Mouse (Mus musculus): ENCODE measurements around the gene Rtbdn. TPM values are rescaled to one million over a fixed set of nuclear protein-coding genes. Genes with fewer than 3 reads are reported as not detected.

Gene Rtbdn
- polyA plus RNA-seq, 1 experiment = not detected

- peak; percentile 87; the same call in 1 of the 2 replicates for TF ChIP-seq POLR2A (IDR thresholded peaks at IDR 0.05; ENCODE audit: borderline replicate concordance, low read depth, low read length)
- no peak for TF ChIP-seq CTCF (IDR thresholded peaks at IDR 0.05; ENCODE audit: low read depth, low read length)
- Histone ChIP-seq H3K27ac (ENCODE audit: insufficient read depth, low read depth, low read length) (peak within 1 kb of the TSS; percentile 91), H3K4me1 (ENCODE audit: control insufficient read depth, insufficient read depth, low read length) (peaks cover 12% of the 10 kb centered on the region), H3K4me3 (ENCODE audit: insufficient read depth, low read length) (peak within 1 kb of the TSS; percentile 94)
Observed at GRCm38 (mm10) chr8:84908421-84909161, 38.2 kb upstream of the Rtbdn start, which contains the start of gene Dnase2a. Gene Dnase2a (plus strand): TSS chr8:84908560.

DNA sequence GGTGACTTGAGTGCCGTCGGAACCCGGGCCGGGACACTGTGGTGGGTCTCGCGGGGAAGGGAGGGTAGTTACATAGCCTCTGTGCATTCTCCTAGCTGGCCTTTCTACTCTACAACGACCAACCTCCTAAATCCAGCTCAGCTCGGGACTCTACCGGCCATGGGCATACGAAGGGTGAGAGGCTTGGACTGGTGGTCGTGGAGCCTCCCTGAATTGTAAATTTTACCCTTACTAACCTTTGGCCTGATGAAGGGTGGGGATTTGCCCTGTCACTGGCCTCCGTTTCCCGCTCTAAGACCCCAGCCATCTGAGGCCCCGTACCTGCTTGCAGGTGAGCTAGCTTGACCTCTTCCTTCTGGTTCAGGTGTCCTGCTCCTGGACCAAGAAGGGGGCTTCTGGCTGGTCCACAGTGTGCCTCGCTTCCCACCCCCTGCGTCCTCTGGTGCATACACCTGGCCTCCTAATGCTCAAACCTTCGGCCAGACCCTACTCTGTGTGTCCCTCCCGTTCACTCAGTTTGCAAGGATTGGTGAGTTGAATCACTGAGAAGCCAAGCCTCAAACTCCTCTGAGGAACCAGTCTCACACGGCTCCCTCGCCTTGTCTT, 37.5 kb upstream of the Rtbdn start:
- Histone ChIP-seq H3K4me1 (ENCODE audit: control insufficient read depth, insufficient read depth, low read length) (peaks cover 15% of the 10 kb centered on the region), H3K27ac (ENCODE audit: insufficient read depth, low read depth, low read length) (peak overlapping the region; percentile 91), H3K4me3 (ENCODE audit: insufficient read depth, low read length) (peak overlapping the region; percentile 94)
- TF ChIP-seq CTCF (IDR thresholded peaks at IDR 0.05; ENCODE audit: low read depth, low read length) = no peak
- no peak for TF ChIP-seq POLR2A (IDR thresholded peaks at IDR 0.05; ENCODE audit: borderline replicate concordance, low read depth, low read length)

DNA sequence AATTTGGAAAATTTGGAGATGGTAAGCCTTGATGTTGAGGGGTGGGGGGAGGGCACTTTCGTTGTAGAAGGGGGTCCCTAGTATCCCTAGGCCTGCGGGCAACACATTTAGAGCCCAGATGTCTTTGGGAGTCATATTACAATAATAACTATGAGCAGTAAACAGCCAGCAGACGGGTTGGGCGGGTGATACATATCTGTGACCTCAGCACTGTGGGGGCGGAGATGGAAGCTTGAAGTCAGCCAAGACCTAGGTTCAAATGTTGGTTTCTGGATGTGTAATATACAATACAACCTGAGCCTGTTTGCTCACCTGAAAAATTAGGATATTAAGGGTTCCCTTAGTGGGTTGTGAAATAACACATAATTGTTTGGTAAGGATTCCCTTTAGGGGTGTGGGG, 36.8 kb upstream of the Rtbdn start:
- Histone ChIP-seq H3K27ac (ENCODE audit: insufficient read depth, low read depth, low read length) (no peak overlapping the region), H3K4me1 (ENCODE audit: control insufficient read depth, insufficient read depth, low read length) (peaks cover 15% of the 10 kb centered on the region), H3K4me3 (ENCODE audit: insufficient read depth, low read length) (peak overlapping the region; percentile 94)
- no peak for TF ChIP-seq POLR2A (IDR thresholded peaks at IDR 0.05; ENCODE audit: borderline replicate concordance, low read depth, low read length)
- no peak for TF ChIP-seq CTCF (IDR thresholded peaks at IDR 0.05; ENCODE audit: low read depth, low read length)

GRCm38 (mm10) chr8:84910551-84910950, 36.2 kb upstream of the Rtbdn start:
- H3K4me1 ChIP-seq (ENCODE audit: control insufficient read depth, insufficient read depth, low read length) = peaks cover 15% of the 10 kb centered on the region
- H3K4me3 ChIP-seq (ENCODE audit: insufficient read depth, low read length) = no peak overlapping the region
- H3K27ac ChIP-seq (ENCODE audit: insufficient read depth, low read depth, low read length) = no peak overlapping the region
- TF ChIP-seq CTCF (IDR thresholded peaks at IDR 0.05; ENCODE audit: low read depth, low read length) (no peak), POLR2A (IDR thresholded peaks at IDR 0.05; ENCODE audit: borderline replicate concordance, low read depth, low read length) (no peak)

GRCm38 (mm10) chr8:84911854-84912253, 34.9 kb upstream of the Rtbdn start:
- TF ChIP-seq POLR2A (IDR thresholded peaks at IDR 0.05; ENCODE audit: borderline replicate concordance, low read depth, low read length) = no peak
- TF ChIP-seq CTCF (IDR thresholded peaks at IDR 0.05; ENCODE audit: low read depth, low read length) = no peak; the same call in 1 of the 2 replicates
- peaks cover 15% of the 10 kb centered on the region for H3K4me1 ChIP-seq (ENCODE audit: control insufficient read depth, insufficient read depth, low read length)
- H3K4me3 ChIP-seq (ENCODE audit: insufficient read depth, low read length) = no peak overlapping the region
- H3K27ac ChIP-seq (ENCODE audit: insufficient read depth, low read depth, low read length) = no peak overlapping the region

GRCm38 (mm10) chr8:84912391-84912790, 34.4 kb upstream of the Rtbdn start:
- Histone ChIP-seq H3K4me3 (ENCODE audit: insufficient read depth, low read length) (peak overlapping the region; percentile 49; the same call in 1 of the 2 replicates), H3K27ac (ENCODE audit: insufficient read depth, low read depth, low read length) (no peak overlapping the region), H3K4me1 (ENCODE audit: control insufficient read depth, insufficient read depth, low read length) (peaks cover 15% of the 10 kb centered on the region)
- TF ChIP-seq POLR2A (IDR thresholded peaks at IDR 0.05; ENCODE audit: borderline replicate concordance, low read depth, low read length) (no peak), CTCF (IDR thresholded peaks at IDR 0.05; ENCODE audit: low read depth, low read length) (no peak)

GRCm38 (mm10) chr8:84912895-84913501, 33.8 kb upstream of the Rtbdn start:
- Histone ChIP-seq H3K4me1 (ENCODE audit: control insufficient read depth, insufficient read depth, low read length) (peaks cover 13% of the 10 kb centered on the region), H3K4me3 (ENCODE audit: insufficient read depth, low read length) (peak overlapping the region; percentile 49), H3K27ac (ENCODE audit: insufficient read depth, low read depth, low read length) (peak overlapping the region; percentile 49)
- TF ChIP-seq POLR2A (IDR thresholded peaks at IDR 0.05; ENCODE audit: borderline replicate concordance, low read depth, low read length) = no peak
- no peak for TF ChIP-seq CTCF (IDR thresholded peaks at IDR 0.05; ENCODE audit: low read depth, low read length)

DNA sequence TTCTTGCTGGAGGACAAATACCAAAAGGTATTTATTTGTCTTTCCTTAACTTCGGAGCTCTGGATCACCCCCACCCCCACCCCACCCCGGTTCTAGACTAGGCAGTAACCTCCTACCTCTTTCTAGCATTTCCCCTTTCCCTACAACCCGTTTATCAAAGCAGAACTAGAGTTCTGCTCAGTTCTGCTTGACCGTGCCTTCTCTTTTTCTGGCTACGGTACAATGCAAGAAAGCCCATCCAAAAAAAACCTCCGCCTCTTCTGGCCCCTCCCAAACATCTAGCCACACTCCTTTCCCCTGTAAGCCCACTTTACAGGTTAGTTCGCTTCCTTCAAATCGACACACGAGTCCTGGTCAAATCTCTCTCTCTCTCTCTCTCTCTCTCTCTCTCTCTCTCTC, 33.3 kb upstream of the Rtbdn start:
- TF ChIP-seq POLR2A (IDR thresholded peaks at IDR 0.05; ENCODE audit: borderline replicate concordance, low read depth, low read length) (no peak), CTCF (IDR thresholded peaks at IDR 0.05; ENCODE audit: low read depth, low read length) (no peak)

DNA sequence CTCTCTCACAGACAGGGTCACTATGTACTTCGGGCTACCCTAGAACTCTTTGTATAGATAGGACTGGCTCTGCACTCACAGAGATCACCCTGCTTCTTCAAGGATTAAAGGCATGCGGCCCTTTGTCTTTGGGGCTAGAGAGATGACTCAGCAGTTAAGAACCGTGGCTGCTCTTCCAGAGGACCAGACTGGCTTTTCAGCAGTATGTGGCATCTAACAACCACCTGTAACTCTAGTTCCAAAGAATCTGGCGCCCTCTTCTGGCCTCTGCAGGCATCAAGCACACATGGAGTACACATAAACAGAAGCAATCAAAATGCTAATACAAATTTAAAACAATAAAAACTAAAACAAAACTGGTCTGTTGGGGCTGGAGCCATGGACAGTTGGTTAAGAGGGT, 32.8 kb upstream of the Rtbdn start:
- H3K27ac ChIP-seq (ENCODE audit: insufficient read depth, low read depth, low read length) = peak overlapping the region; percentile 34; the same call in 1 of the 2 replicates
- no peak for TF ChIP-seq POLR2A (IDR thresholded peaks at IDR 0.05; ENCODE audit: borderline replicate concordance, low read depth, low read length)
- TF ChIP-seq CTCF (IDR thresholded peaks at IDR 0.05; ENCODE audit: low read depth, low read length) = peak; percentile 46

More for the DNA sequence above, 33.3 kb upstream of the Rtbdn start:
- Histone ChIP-seq H3K4me1 (ENCODE audit: control insufficient read depth, insufficient read depth, low read length) (peaks cover 13% of the 10 kb centered on the region), H3K27ac (ENCODE audit: insufficient read depth, low read depth, low read length) (peak overlapping the region; percentile 49), H3K4me3 (ENCODE audit: insufficient read depth, low read length) (peak overlapping the region; percentile 49)

More for the DNA sequence above, 32.8 kb upstream of the Rtbdn start:
- Histone ChIP-seq H3K4me1 (ENCODE audit: control insufficient read depth, insufficient read depth, low read length) (peaks cover 13% of the 10 kb centered on the region), H3K4me3 (ENCODE audit: insufficient read depth, low read length) (no peak overlapping the region)
